Mouse (Mus musculus): ENCODE results near the gene Med13l. TPM values are rescaled to one million over a fixed set of nuclear protein-coding genes. Genes with fewer than 3 reads are reported as not detected.

Med13l gene
- polyA plus RNA-seq, 1 experiment from 2014 or later = 16.2 TPM

- no peak for ATAC-seq (ENCODE audit: insufficient number of reproducible peaks, insufficient read depth, low FRiP score, low read depth)
- Histone ChIP-seq H3K4me3 (ENCODE audit: low read depth, low read length) (no peak overlapping the region), H3K4me1 (ENCODE audit: control insufficient read depth, insufficient read depth, low read length) (peaks cover 17% of the 10 kb centered on the region), H3K27me3 (ENCODE audit: control insufficient read depth, insufficient read depth, low read length) (no peaks in the 10 kb centered on the region), H3K9me3 (ENCODE audit: control insufficient read depth, low read depth, low read length) (no peaks in the 10 kb centered on the region), H3K36me3 (ENCODE audit: control insufficient read depth, insufficient read depth, low read length) (peaks cover 4% of the 10 kb centered on the region), H3K9ac (replicated peaks; ENCODE audit: low read depth, low read length) (no peak overlapping the region), H3K27ac (ENCODE audit: low read length) (no peak overlapping the region), H3K4me2 (replicated peaks; ENCODE audit: low read depth, low read length) (no peak overlapping the region)
- 51% methylated on average over 9 of the region's 9 CpGs for WGBS
Measured at GRCm38 (mm10) chr5:118679283-118679835, 118.9 kb downstream of the Med13l start.

GRCm38 (mm10) chr5:118680853-118681252, 120.4 kb downstream of the Med13l start:
- WGBS = 86% methylated on average over 13 of the region's 13 CpGs
- H3K4me1 ChIP-seq (ENCODE audit: control insufficient read depth, insufficient read depth, low read length) = peaks cover 7% of the 10 kb centered on the region; the same call in 1 of the 2 replicates
- H3K9ac ChIP-seq (replicated peaks; ENCODE audit: low read depth, low read length) = no peak overlapping the region
- H3K36me3 ChIP-seq (ENCODE audit: control insufficient read depth, insufficient read depth, low read length) = peaks cover 4% of the 10 kb centered on the region
- no peaks in the 10 kb centered on the region for H3K9me3 ChIP-seq (ENCODE audit: control insufficient read depth, low read depth, low read length)
- no peak overlapping the region for H3K4me2 ChIP-seq (replicated peaks; ENCODE audit: low read depth, low read length)
- no peak for ATAC-seq (ENCODE audit: insufficient number of reproducible peaks, insufficient read depth, low FRiP score, low read depth)
- no peaks in the 10 kb centered on the region for H3K27me3 ChIP-seq (ENCODE audit: control insufficient read depth, insufficient read depth, low read length)
- H3K4me3 ChIP-seq (ENCODE audit: low read depth, low read length) = no peak overlapping the region
- H3K27ac ChIP-seq (ENCODE audit: low read length) = no peak overlapping the region

GRCm38 (mm10) chr5:118682007-118682406, 121.5 kb downstream of the Med13l start:
- no peaks in the 10 kb centered on the region for H3K9me3 ChIP-seq (ENCODE audit: control insufficient read depth, low read depth, low read length)
- no peak overlapping the region for H3K4me3 ChIP-seq (ENCODE audit: low read depth, low read length)
- H3K36me3 ChIP-seq (ENCODE audit: control insufficient read depth, insufficient read depth, low read length) = peaks cover 4% of the 10 kb centered on the region
- H3K9ac ChIP-seq (replicated peaks; ENCODE audit: low read depth, low read length) = no peak overlapping the region
- no peaks in the 10 kb centered on the region for H3K27me3 ChIP-seq (ENCODE audit: control insufficient read depth, insufficient read depth, low read length)
- no peak overlapping the region for H3K27ac ChIP-seq (ENCODE audit: low read length)
- H3K4me1 ChIP-seq (ENCODE audit: control insufficient read depth, insufficient read depth, low read length) = peaks cover 6% of the 10 kb centered on the region; the same call in 1 of the 2 replicates
- no peak for ATAC-seq (ENCODE audit: insufficient number of reproducible peaks, insufficient read depth, low FRiP score, low read depth)
- WGBS = 90% methylated on average over 6 of the region's 6 CpGs
- H3K4me2 ChIP-seq (replicated peaks; ENCODE audit: low read depth, low read length) = no peak overlapping the region

- WGBS = 65% methylated on average over 8 of the region's 8 CpGs
- Histone ChIP-seq H3K36me3 (ENCODE audit: control insufficient read depth, insufficient read depth, low read length) (peaks cover 4% of the 10 kb centered on the region), H3K9ac (replicated peaks; ENCODE audit: low read depth, low read length) (no peak overlapping the region), H3K27me3 (ENCODE audit: control insufficient read depth, insufficient read depth, low read length) (no peaks in the 10 kb centered on the region), H3K4me2 (replicated peaks; ENCODE audit: low read depth, low read length) (no peak overlapping the region), H3K27ac (ENCODE audit: low read length) (no peak overlapping the region), H3K9me3 (ENCODE audit: control insufficient read depth, low read depth, low read length) (no peaks in the 10 kb centered on the region), H3K4me3 (ENCODE audit: low read depth, low read length) (no peak overlapping the region), H3K4me1 (ENCODE audit: control insufficient read depth, insufficient read depth, low read length) (peaks cover 23% of the 10 kb centered on the region; the same call in 1 of the 2 replicates)
- no peak for ATAC-seq (ENCODE audit: insufficient number of reproducible peaks, insufficient read depth, low FRiP score, low read depth)
Measured at GRCm38 (mm10) chr5:118685145-118685544, 124.7 kb downstream of the Med13l start.

- Histone ChIP-seq H3K36me3 (ENCODE audit: control insufficient read depth, insufficient read depth, low read length) (no peaks in the 10 kb centered on the region; the same call in 1 of the 2 replicates), H3K9me3 (ENCODE audit: control insufficient read depth, low read depth, low read length) (no peaks in the 10 kb centered on the region), H3K4me3 (ENCODE audit: low read depth, low read length) (no peak overlapping the region), H3K27me3 (ENCODE audit: control insufficient read depth, insufficient read depth, low read length) (no peaks in the 10 kb centered on the region), H3K27ac (ENCODE audit: low read length) (no peak overlapping the region), H3K4me2 (replicated peaks; ENCODE audit: low read depth, low read length) (no peak overlapping the region), H3K9ac (replicated peaks; ENCODE audit: low read depth, low read length) (no peak overlapping the region), H3K4me1 (ENCODE audit: control insufficient read depth, insufficient read depth, low read length) (peaks cover 23% of the 10 kb centered on the region; the same call in 1 of the 2 replicates)
- no peak for ATAC-seq (ENCODE audit: insufficient number of reproducible peaks, insufficient read depth, low FRiP score, low read depth)
- WGBS = 87% methylated on average over 4 of the region's 4 CpGs
Measured at GRCm38 (mm10) chr5:118686021-118686420, 125.5 kb downstream of the Med13l start.

- H3K27ac ChIP-seq (ENCODE audit: low read length) = no peak overlapping the region
- 71% methylated on average over 14 of the region's 15 CpGs for WGBS
- no peaks in the 10 kb centered on the region for H3K36me3 ChIP-seq (ENCODE audit: control insufficient read depth, insufficient read depth, low read length)
- no peak overlapping the region for H3K4me3 ChIP-seq (ENCODE audit: low read depth, low read length)
- no peaks in the 10 kb centered on the region for H3K9me3 ChIP-seq (ENCODE audit: control insufficient read depth, low read depth, low read length)
- no peaks in the 10 kb centered on the region for H3K27me3 ChIP-seq (ENCODE audit: control insufficient read depth, insufficient read depth, low read length)
- no peak overlapping the region for H3K4me2 ChIP-seq (replicated peaks; ENCODE audit: low read depth, low read length)
- H3K9ac ChIP-seq (replicated peaks; ENCODE audit: low read depth, low read length) = no peak overlapping the region
- H3K4me1 ChIP-seq (ENCODE audit: control insufficient read depth, insufficient read depth, low read length) = peaks cover 23% of the 10 kb centered on the region; the same call in 1 of the 2 replicates
- ATAC-seq (ENCODE audit: insufficient number of reproducible peaks, insufficient read depth, low FRiP score, low read depth) = no peak
Measured at GRCm38 (mm10) chr5:118688886-118689835, 128.7 kb downstream of the Med13l start.

GRCm38 (mm10) chr5:118691025-118691709, 130.7 kb downstream of the Med13l start:
- no peaks in the 10 kb centered on the region for H3K9me3 ChIP-seq (ENCODE audit: control insufficient read depth, low read depth, low read length)
- no peaks in the 10 kb centered on the region for H3K36me3 ChIP-seq (ENCODE audit: control insufficient read depth, insufficient read depth, low read length)
- no peak for ATAC-seq (ENCODE audit: insufficient number of reproducible peaks, insufficient read depth, low FRiP score, low read depth)
- peaks cover 19% of the 10 kb centered on the region; the same call in 1 of the 2 replicates for H3K4me1 ChIP-seq (ENCODE audit: control insufficient read depth, insufficient read depth, low read length)
- no peaks in the 10 kb centered on the region for H3K27me3 ChIP-seq (ENCODE audit: control insufficient read depth, insufficient read depth, low read length)
- H3K4me3 ChIP-seq (ENCODE audit: low read depth, low read length) = no peak overlapping the region
- H3K9ac ChIP-seq (replicated peaks; ENCODE audit: low read depth, low read length) = no peak overlapping the region
- no peak overlapping the region for H3K27ac ChIP-seq (ENCODE audit: low read length)
- H3K4me2 ChIP-seq (replicated peaks; ENCODE audit: low read depth, low read length) = no peak overlapping the region
- WGBS = 73% methylated on average over 10 of the region's 10 CpGs

- H3K4me2 ChIP-seq (replicated peaks; ENCODE audit: low read depth, low read length) = no peak overlapping the region
- H3K36me3 ChIP-seq (ENCODE audit: control insufficient read depth, insufficient read depth, low read length) = no peaks in the 10 kb centered on the region
- WGBS = 43% methylated on average over 7 of the region's 7 CpGs
- no peaks in the 10 kb centered on the region for H3K9me3 ChIP-seq (ENCODE audit: control insufficient read depth, low read depth, low read length)
- no peak overlapping the region for H3K4me3 ChIP-seq (ENCODE audit: low read depth, low read length)
- no peak for ATAC-seq (ENCODE audit: insufficient number of reproducible peaks, insufficient read depth, low FRiP score, low read depth)
- H3K9ac ChIP-seq (replicated peaks; ENCODE audit: low read depth, low read length) = no peak overlapping the region
- H3K4me1 ChIP-seq (ENCODE audit: control insufficient read depth, insufficient read depth, low read length) = peaks cover 21% of the 10 kb centered on the region; the same call in 1 of the 2 replicates
- no peaks in the 10 kb centered on the region for H3K27me3 ChIP-seq (ENCODE audit: control insufficient read depth, insufficient read depth, low read length)
- H3K27ac ChIP-seq (ENCODE audit: low read length) = no peak overlapping the region
Measured at GRCm38 (mm10) chr5:118691710-118692040, 131.2 kb downstream of the Med13l start.

Measured in stomach, embryonic 14.5 days (tissue).